Mouse (Mus musculus) stomach, embryonic 16.5 days (tissue): ENCODE results near the gene Edem3. TPM values are rescaled to one million over a fixed set of nuclear protein-coding genes. Genes with fewer than 3 reads are reported as not detected.
"Not testable (repeated sequence)": the region's sequence is repeated elsewhere in the genome, so short reads cannot be mapped to it uniquely, and the experiment has no call there.

Experiments used
- ATAC-seq: fragments of 200-750 bp; cut with Nextera tagmentation; 2 replicates; pipeline ENCODE4 v1.8.0; 2017; ENCODE audit warnings: moderate number of reproducible peaks, moderate TSS enrichment; ENCODE audit not compliant: insufficient read depth, low FRiP score
- H3K27ac ChIP-seq: fragments of 300-500 bp; sonication (generic); 2 replicates; pipeline ENCODE4 v1.5.1; 2014; ENCODE audit warnings: low read length
- H3K27me3 ChIP-seq: fragments of 300-500 bp; sonication (generic); 2 replicates; pipeline ENCODE4 v1.6.1; 2014; ENCODE audit warnings: low read length, control low read depth, mixed read lengths; ENCODE audit not compliant: control insufficient read depth, insufficient read depth
- H3K36me3 ChIP-seq: fragments of 300-500 bp; sonication (generic); 2 replicates; pipeline ENCODE4 v1.6.1; 2014; ENCODE audit warnings: low read length; ENCODE audit not compliant: control insufficient read depth, insufficient read depth
- H3K4me1 ChIP-seq: fragments of 300-500 bp; sonication (generic); 2 replicates; pipeline ENCODE4 v1.6.1; 2014; ENCODE audit warnings: low read length, control low read depth, mixed read lengths; ENCODE audit not compliant: control insufficient read depth, insufficient read depth
- H3K4me2 ChIP-seq: fragments of 300-500 bp; sonication (generic); 2 replicates; pipeline ENCODE4 v1.6.1; 2014; ENCODE audit warnings: low read depth, low read length, mixed read lengths
- H3K4me3 ChIP-seq: fragments of 300-500 bp; sonication (generic); replicated peaks from 2 replicates; pipeline ENCODE4 v1.5.1; 2014; ENCODE audit warnings: mild to moderate bottlenecking, low read length
- H3K9ac ChIP-seq: fragments of 300-500 bp; sonication (generic); 2 replicates; pipeline ENCODE4 v1.6.1; 2014; ENCODE audit warnings: low read length
- H3K9me3 ChIP-seq: fragments of 300-500 bp; sonication (generic); replicated peaks from 2 replicates; pipeline ENCODE4 v1.6.1; 2016; ENCODE audit warnings: low read length, control low read depth; ENCODE audit not compliant: control insufficient read depth
- WGBS: fragments of 180-500 bp; shearing (Covaris S2); extraction: QIAGEN DNeasy Blood & Tissue Kit; methylation state at CpG from one replicate; pipeline ENCODE4 v1.1.7; 2014; 5-methylcytosine and 5-hydroxymethylcytosine counted together
- polyA plus RNA-seq: library from polyadenylated mRNA; unstranded; fragments of >200 nt; fragmentation: Nextera tagmentation; extraction: Ambion mirVana; gene quantifications from 2 replicates; pipeline ENCODE4 v1.2.1, GENCODE M21; 2015

Gene Edem3
- polyA plus RNA-seq, 1 experiment from 2014 or later, result 17.8 TPM

GRCm38 (mm10) chr1:151811456-151811855 lies 56.3 kb downstream of the Edem3 start:
- Histone ChIP-seq H3K4me3 (no peak overlapping the region), H3K36me3 (peaks cover 5% of the 10 kb centered on the region; the same call in 1 of the 2 replicates), H3K9me3 (no peaks in the 10 kb centered on the region), H3K4me1 (no peaks in the 10 kb centered on the region), H3K9ac (no peak overlapping the region), H3K27ac (no peak overlapping the region), H3K4me2 (no peak overlapping the region), H3K27me3 (no peaks in the 10 kb centered on the region)
- WGBS, result 91% methylated on average over 16 of the region's 16 CpGs
- no peak for ATAC-seq

DNA sequence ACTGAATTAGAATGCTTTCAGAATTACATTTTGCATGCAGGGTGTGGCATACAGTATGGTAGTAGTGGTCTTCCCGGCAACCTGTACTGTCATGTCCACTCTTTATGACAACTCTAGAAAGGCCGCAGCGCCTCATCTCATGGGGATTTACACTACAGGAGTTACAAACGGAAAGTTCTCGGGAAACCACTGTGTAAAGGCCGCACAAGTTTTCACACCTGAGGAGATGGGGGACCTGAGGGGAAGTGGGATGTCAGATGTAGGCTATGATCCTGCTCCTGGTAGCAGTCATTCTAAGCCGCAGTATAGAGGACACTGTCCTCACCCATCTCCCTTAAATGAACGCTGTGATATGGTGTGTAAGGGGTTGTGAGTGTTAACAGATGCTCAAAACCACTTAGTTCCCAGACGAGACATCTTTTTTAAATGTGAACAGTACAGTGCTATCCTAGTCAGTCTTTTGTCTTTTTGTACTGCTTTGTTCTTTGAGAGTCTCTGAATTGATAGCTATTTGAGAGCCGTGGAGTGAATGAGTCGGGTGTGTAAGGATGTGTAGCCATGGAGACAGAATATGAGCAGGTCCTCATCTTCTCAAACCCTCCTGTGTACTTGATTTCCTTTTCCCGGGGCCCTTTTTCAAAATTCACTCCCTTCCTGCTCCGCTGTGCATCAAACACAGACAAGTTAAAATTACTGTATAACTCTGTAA lies 57.0 kb downstream of the Edem3 start:
- H3K27ac ChIP-seq, result no peak overlapping the region
- H3K36me3 ChIP-seq, result peaks cover 5% of the 10 kb centered on the region; the same call in 1 of the 2 replicates
- no peak overlapping the region for H3K4me2 ChIP-seq
- no peak for ATAC-seq
- no peak overlapping the region for H3K9ac ChIP-seq
- no peaks in the 10 kb centered on the region for H3K4me1 ChIP-seq
- no peaks in the 10 kb centered on the region for H3K27me3 ChIP-seq
- 88% methylated on average over 13 of the region's 13 CpGs for WGBS
- no peaks in the 10 kb centered on the region for H3K9me3 ChIP-seq
- no peak overlapping the region for H3K4me3 ChIP-seq

GRCm38 (mm10) chr1:151816051-151816450 lies 60.9 kb downstream of the Edem3 start:
- H3K27me3 ChIP-seq, result no peaks in the 10 kb centered on the region
- no peaks in the 10 kb centered on the region for H3K4me1 ChIP-seq
- no peak overlapping the region for H3K9ac ChIP-seq
- H3K4me3 ChIP-seq, result no peak overlapping the region
- no peak for ATAC-seq
- H3K36me3 ChIP-seq, result peaks cover 12% of the 10 kb centered on the region
- H3K4me2 ChIP-seq, result no peak overlapping the region
- no peaks in the 10 kb centered on the region for H3K9me3 ChIP-seq
- WGBS, result 84% methylated on average over 3 of the region's 3 CpGs
- no peak overlapping the region for H3K27ac ChIP-seq

DNA sequence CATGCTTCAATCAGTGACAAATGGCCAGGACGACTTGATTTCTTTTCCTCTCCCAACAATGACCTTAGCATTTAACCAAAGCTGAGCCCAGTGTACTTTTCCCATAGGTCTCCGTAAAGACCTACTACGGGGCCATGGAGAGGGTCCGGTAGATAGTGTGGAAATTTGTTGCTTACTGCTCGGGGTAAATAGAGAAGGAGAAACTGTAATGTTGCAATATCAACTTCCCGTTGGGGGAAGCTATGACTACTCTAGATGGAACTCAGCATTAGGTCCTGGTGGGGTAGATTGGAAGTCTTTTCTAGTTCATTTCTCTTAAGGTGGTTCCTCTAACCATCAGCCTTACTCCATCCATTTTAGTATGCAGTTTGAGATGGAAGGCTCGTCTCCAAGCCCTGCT lies 64.0 kb downstream of the Edem3 start:
- ATAC-seq, result no peak
- Histone ChIP-seq H3K27ac (no peak overlapping the region), H3K9ac (no peak overlapping the region), H3K4me1 (no peaks in the 10 kb centered on the region), H3K36me3 (peaks cover 7% of the 10 kb centered on the region; the same call in 1 of the 2 replicates), H3K4me3 (no peak overlapping the region), H3K4me2 (no peak overlapping the region), H3K27me3 (no peaks in the 10 kb centered on the region), H3K9me3 (no peaks in the 10 kb centered on the region)
- 88% methylated on average over 7 of the region's 7 CpGs for WGBS

GRCm38 (mm10) chr1:151820457-151820856 lies 65.3 kb downstream of the Edem3 start:
- Histone ChIP-seq H3K9me3 (no peaks in the 10 kb centered on the region), H3K27me3 (no peaks in the 10 kb centered on the region), H3K4me3 (no peak overlapping the region), H3K36me3 (peaks cover 7% of the 10 kb centered on the region; the same call in 1 of the 2 replicates), H3K9ac (no peak overlapping the region), H3K4me2 (no peak overlapping the region), H3K27ac (no peak overlapping the region), H3K4me1 (no peaks in the 10 kb centered on the region)
- ATAC-seq, result no peak
- WGBS, result 20% methylated on average over 5 of the region's 5 CpGs

- no peak overlapping the region for H3K4me2 ChIP-seq
- no peak overlapping the region for H3K9ac ChIP-seq
- no peak overlapping the region for H3K27ac ChIP-seq
- no peaks in the 10 kb centered on the region for H3K36me3 ChIP-seq
- H3K27me3 ChIP-seq, result no peaks in the 10 kb centered on the region
- WGBS, result 56% methylated on average over 7 of the region's 7 CpGs
- H3K4me3 ChIP-seq, result no peak overlapping the region
- H3K9me3 ChIP-seq, result no peaks in the 10 kb centered on the region
- no peaks in the 10 kb centered on the region for H3K4me1 ChIP-seq
- ATAC-seq, result peak; percentile 46; the same call in 1 of the 2 replicates
Measured at GRCm38 (mm10) chr1:151825065-151825464, 69.9 kb downstream of the Edem3 start.

DNA sequence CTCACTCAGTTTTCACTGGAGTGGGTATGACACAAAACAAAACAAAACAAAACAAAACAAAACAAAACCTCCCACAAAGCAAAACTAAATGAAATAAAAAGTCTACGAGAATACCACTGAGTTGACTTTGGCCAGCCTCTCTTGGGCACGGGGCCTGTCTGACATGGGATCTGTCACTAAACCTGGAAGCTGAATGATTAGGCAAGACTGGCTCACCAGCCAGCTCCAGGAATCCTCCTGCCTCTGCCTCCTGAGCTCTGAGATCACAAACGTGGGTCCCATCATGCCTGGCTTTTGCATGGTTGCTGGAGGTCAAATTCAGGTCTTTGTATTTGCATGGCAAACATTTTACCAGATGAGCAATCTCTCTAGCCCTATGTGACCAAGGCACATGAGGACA lies 76.6 kb downstream of the Edem3 start:
- 77% methylated on average over 3 of the region's 3 CpGs for WGBS

GRCm38 (mm10) chr1:151835261-151835660 lies 80.1 kb downstream of the Edem3 start:
- Histone ChIP-seq H3K27me3 (no peaks in the 10 kb centered on the region), H3K9me3 (peaks cover 5% of the 10 kb centered on the region), H3K9ac (no peak overlapping the region), H3K4me3 (no peak overlapping the region), H3K27ac (no peak overlapping the region), H3K4me2 (no peak overlapping the region), H3K4me1 (no peaks in the 10 kb centered on the region), H3K36me3 (no peaks in the 10 kb centered on the region)
- WGBS, result 89% methylated on average over 4 of the region's 4 CpGs
- no peak for ATAC-seq

More for the DNA sequence above, 76.6 kb downstream of the Edem3 start:
- Histone ChIP-seq H3K4me1 (no peaks in the 10 kb centered on the region), H3K27ac (no peak overlapping the region), H3K4me2 (no peak overlapping the region), H3K4me3 (no peak overlapping the region), H3K9me3 (peaks cover 5% of the 10 kb centered on the region), H3K36me3 (no peaks in the 10 kb centered on the region), H3K9ac (no peak overlapping the region), H3K27me3 (no peaks in the 10 kb centered on the region)
- no peak for ATAC-seq

- H3K27ac ChIP-seq, H3K36me3 ChIP-seq, H3K9me3 ChIP-seq, H3K9ac ChIP-seq, H3K27me3 ChIP-seq, H3K4me3 ChIP-seq, H3K4me2 ChIP-seq, H3K4me1 ChIP-seq, ATAC-seq: not testable (repeated sequence)
- WGBS, result 100% methylated on average over 1 of the region's 1 CpGs
Measured at GRCm38 (mm10) chr1:151840345-151840744, 85.2 kb downstream of the Edem3 start.
